Mouse (Mus musculus): Measurements from ENCODE around the gene Kcnn4. TPM values are rescaled to one million over a fixed set of nuclear protein-coding genes. Genes with fewer than 3 reads are reported as not detected.
A peak's percentile ranks its signal among the peaks of the same experiment; 100 is the strongest.

The Kcnn4 gene
- polyA plus RNA-seq, 1 experiment from 2014 or later: 127 TPM

DNA sequence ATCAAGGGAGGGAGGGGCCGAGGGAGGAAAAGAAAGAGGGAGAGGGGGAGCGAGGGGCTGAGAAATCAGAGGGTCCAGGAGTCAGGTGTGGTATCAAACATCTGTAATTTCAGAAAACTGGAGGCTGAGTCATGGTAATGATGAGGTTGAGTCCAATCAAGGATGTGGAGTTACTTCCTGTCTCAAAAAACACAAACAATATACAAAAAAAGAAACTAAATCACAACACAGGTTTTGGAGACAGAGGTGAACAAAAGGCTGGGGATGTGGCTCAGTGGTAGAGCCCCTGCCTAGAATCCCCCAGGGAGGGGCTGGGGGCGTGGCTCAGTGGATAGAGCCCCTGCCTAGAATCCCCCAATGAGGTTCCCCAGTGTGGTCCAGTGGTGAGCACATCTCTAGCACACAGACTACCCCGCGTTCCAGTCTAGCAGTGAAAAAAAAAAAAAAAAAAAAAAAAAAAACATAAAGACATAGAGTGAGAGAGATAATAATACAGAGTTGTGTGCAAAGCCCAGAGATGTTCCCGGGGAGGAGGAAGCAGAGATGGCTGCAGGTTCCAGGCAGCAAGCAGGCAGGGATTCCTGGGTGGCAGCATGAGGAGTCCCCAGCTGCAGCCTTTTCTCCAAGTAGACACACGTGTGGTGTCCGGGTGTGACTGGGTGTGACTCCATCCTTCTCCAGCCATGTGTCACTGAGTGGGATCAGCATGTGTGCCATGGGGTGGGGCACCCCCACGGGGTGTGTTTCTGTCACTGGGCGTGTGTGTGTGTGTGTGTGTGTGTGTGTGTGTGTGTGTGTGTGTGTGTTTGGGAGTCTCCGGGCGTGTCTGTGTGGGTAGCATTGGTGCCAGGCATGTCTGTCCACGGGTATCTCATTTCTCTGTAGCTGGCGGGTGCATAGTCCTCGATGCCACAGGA, 3.1 kb upstream of the Kcnn4 start:
- ATAC-seq (ENCODE audit: insufficient read depth): peak; percentile 11; the same call in 1 of the 2 replicates

DNA sequence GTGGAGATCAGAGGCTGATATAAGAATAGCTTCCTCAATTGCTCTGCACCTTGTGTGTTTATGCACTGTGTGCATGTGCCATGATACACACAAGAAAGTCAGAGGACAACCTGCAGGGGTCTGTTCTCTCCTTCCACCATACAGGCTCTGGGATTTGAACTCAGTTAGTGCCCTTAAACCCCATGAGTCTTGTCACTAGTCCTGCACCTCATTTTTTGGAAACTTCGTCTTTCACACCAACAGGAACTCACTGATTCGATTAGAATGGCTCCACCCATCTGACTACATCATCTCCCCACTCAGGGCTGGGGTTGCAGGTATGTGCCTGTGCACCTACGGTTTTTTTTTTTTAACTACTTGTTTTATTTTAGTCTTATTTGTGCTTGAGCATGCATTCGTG, 1.8 kb upstream of the Kcnn4 start:
- 48% methylated on average over 4 of the region's 4 CpGs for whole genome bisulfite sequencing (ENCODE audit: insufficient replicate concordance)
- no peak for ATAC-seq (ENCODE audit: insufficient read depth)
- Histone ChIP-seq H3K27ac (replicated peaks) (peak overlapping the region; percentile 98), H3K9me3 (replicated peaks) (no peaks in the 10 kb centered on the region), H3K4me2 (0 out of 2 replicates have a peak overlapping the region, but pooled peaks have one; percentile 92), H3K27me3 (peaks cover 4% of the 10 kb centered on the region; the same call in 1 of the 2 replicates), H3K4me1 (replicated peaks) (peaks cover 79% of the 10 kb centered on the region), H3K4me3 (replicated peaks) (no peak overlapping the region), H3K36me3 (replicated peaks) (peaks cover 1% of the 10 kb centered on the region), H3K9ac (no peak overlapping the region)

More for the DNA sequence above, 3.1 kb upstream of the Kcnn4 start:
- Histone ChIP-seq H3K4me2 (peak overlapping the region; percentile 42), H3K9ac (peak overlapping the region; percentile 21; the same call in 1 of the 2 replicates), H3K27ac (replicated peaks) (peak overlapping the region; percentile 98), H3K9me3 (replicated peaks) (no peaks in the 10 kb centered on the region), H3K36me3 (replicated peaks) (no peaks in the 10 kb centered on the region), H3K4me1 (replicated peaks) (peaks cover 69% of the 10 kb centered on the region), H3K4me3 (replicated peaks) (no peak overlapping the region), H3K27me3 (peaks cover 10% of the 10 kb centered on the region; the same call in 1 of the 2 replicates)
- WGBS (ENCODE audit: insufficient replicate concordance): 62% methylated on average over 15 of the region's 15 CpGs

GRCm38 (mm10) chr7:24368946-24369345, 1.1 kb upstream of the Kcnn4 start:
- Histone ChIP-seq H3K4me2 (peak overlapping the region; percentile 92), H3K9ac (peak overlapping the region; percentile 100), H3K9me3 (replicated peaks) (no peaks in the 10 kb centered on the region), H3K4me3 (replicated peaks) (no peak overlapping the region; the same call in 1 of the 2 replicates), H3K27ac (replicated peaks) (peak overlapping the region; percentile 98), H3K4me1 (replicated peaks) (peaks cover 80% of the 10 kb centered on the region), H3K27me3 (0 out of 2 replicates have a peak, but pooled peaks cover 4% of the 10 kb centered on the region), H3K36me3 (replicated peaks) (peaks cover 8% of the 10 kb centered on the region)
- WGBS (ENCODE audit: insufficient replicate concordance): 80% methylated on average over 7 of the region's 7 CpGs
- ATAC-seq (ENCODE audit: insufficient read depth): no peak

DNA sequence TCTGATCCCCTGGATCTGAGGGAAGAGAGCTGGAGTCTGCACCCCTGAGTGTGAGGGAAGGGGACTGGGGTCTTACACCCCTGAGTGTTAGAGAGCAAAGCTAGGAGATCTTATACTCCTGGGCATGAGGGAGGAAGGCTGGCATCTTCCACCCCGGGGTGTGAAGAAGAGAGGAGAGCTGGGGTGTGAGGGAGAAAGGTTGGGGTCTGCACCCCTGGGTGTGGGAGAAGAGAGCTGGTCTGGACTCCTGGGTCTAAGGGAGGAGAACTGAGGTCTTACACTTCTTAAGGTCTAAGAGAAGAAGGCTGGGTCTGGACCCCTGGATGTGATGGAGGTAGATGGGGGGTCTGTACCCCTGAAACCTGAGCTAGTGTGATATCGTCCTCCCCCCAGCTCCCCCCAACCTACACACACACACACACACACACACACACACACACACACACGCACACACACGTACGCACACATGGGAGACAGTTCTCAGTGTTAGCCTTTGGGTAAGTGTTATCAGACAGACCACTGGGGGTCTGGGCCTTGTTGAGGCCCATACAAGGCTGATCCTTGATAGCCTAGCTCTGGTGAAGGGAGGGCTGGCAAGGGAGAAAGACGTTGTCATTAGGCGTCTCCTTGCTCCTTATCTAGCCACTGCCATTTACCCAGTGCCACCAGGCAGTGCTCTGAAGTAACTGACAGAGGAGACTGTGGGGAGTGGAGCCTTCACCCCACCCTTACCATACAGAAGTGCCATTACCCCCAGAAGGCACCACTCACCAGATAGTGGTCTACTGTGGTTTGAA, 1.1 kb downstream of the Kcnn4 start:
- H3K9me3 ChIP-seq (replicated peaks): no peaks in the 10 kb centered on the region
- peak overlapping the region; percentile 100 for H3K9ac ChIP-seq
- peak overlapping the region; percentile 92 for H3K4me2 ChIP-seq
- peaks cover 81% of the 10 kb centered on the region for H3K4me1 ChIP-seq (replicated peaks)
- H3K4me3 ChIP-seq (replicated peaks): peak overlapping the region; percentile 86
- H3K27ac ChIP-seq (replicated peaks): peak overlapping the region; percentile 98
- peaks cover 30% of the 10 kb centered on the region for H3K36me3 ChIP-seq (replicated peaks)
- no peaks in the 10 kb centered on the region for H3K27me3 ChIP-seq
- WGBS (ENCODE audit: insufficient replicate concordance): 18% methylated on average over 7 of the region's 7 CpGs
- ATAC-seq (ENCODE audit: insufficient read depth): peak; percentile 83

DNA sequence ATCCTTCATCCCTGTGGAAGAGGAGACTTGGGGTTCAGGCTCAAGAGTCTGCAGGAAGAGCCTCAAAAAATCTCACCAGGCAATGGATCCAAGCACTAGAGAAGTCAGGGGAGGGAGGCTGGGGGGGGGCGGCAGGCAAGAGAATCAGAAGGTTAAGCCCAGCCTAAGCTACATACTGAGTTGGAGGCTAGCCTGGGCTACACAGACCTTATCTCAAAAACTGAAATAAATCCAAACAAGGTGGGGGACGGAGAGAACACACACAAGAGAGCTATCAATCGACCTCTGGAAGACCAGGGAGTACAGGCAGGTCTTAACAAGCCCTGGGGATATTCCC, 1.7 kb downstream of the Kcnn4 start:
- WGBS (ENCODE audit: insufficient replicate concordance): 8% methylated on average over 3 of the region's 3 CpGs
- peak overlapping the region; percentile 98 for H3K27ac ChIP-seq (replicated peaks)

GRCm38 (mm10) chr7:24372300-24372699, 2.2 kb downstream of the Kcnn4 start:
- peak; percentile 20 for ATAC-seq (ENCODE audit: insufficient read depth)
- Histone ChIP-seq H3K9ac (peak overlapping the region; percentile 100), H3K4me1 (replicated peaks) (peaks cover 81% of the 10 kb centered on the region), H3K9me3 (replicated peaks) (no peaks in the 10 kb centered on the region), H3K4me2 (peak overlapping the region; percentile 92), H3K27ac (replicated peaks) (peak overlapping the region; percentile 98), H3K4me3 (replicated peaks) (peak overlapping the region; percentile 86), H3K36me3 (replicated peaks) (peaks cover 37% of the 10 kb centered on the region), H3K27me3 (no peaks in the 10 kb centered on the region)
- WGBS (ENCODE audit: insufficient replicate concordance): 11% methylated on average over 9 of the region's 11 CpGs

More for the DNA sequence above, 1.7 kb downstream of the Kcnn4 start:
- Histone ChIP-seq H3K4me1 (replicated peaks) (peaks cover 81% of the 10 kb centered on the region), H3K36me3 (replicated peaks) (peaks cover 36% of the 10 kb centered on the region), H3K4me2 (peak overlapping the region; percentile 92), H3K9me3 (replicated peaks) (no peaks in the 10 kb centered on the region), H3K27me3 (no peaks in the 10 kb centered on the region), H3K9ac (peak overlapping the region; percentile 100), H3K4me3 (replicated peaks) (peak overlapping the region; percentile 86)
- ATAC-seq (ENCODE audit: insufficient read depth): no peak

GRCm38 (mm10) chr7:24372786-24373185, 2.7 kb downstream of the Kcnn4 start:
- peak overlapping the region; percentile 100 for H3K9ac ChIP-seq
- H3K27me3 ChIP-seq: no peaks in the 10 kb centered on the region
- peak overlapping the region; percentile 86 for H3K4me3 ChIP-seq (replicated peaks)
- peaks cover 80% of the 10 kb centered on the region for H3K4me1 ChIP-seq (replicated peaks)
- ATAC-seq (ENCODE audit: insufficient read depth): no peak
- H3K36me3 ChIP-seq (replicated peaks): peaks cover 42% of the 10 kb centered on the region
- H3K27ac ChIP-seq (replicated peaks): peak overlapping the region; percentile 98
- H3K4me2 ChIP-seq: peak overlapping the region; percentile 92
- no peaks in the 10 kb centered on the region for H3K9me3 ChIP-seq (replicated peaks)
- 18% methylated on average over 4 of the region's 4 CpGs for WGBS (ENCODE audit: insufficient replicate concordance)

GRCm38 (mm10) chr7:24373538-24374379, 3.7 kb downstream of the Kcnn4 start:
- peak overlapping the region; percentile 100 for H3K9ac ChIP-seq

DNA sequence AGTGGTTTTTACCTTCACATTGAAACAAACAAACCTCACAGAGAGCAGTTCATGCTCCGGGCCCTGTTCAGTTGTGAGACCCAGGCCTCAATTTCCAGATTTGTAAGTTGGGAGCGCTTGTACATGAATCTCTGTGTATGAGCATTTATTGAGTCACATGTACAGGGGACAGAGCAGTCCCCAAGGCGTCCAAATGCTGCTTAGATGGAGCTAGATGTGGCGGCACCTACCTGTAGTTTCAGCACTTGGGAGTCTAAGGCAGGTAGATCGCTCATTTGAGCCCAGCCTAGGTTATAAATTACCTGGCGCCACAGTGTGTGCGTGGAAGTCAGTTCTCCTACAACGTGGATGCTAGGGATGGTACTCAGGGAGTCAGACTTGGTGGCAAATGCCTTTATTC, 6.4 kb downstream of the Kcnn4 start:
- Histone ChIP-seq H3K27ac (replicated peaks) (peak overlapping the region; percentile 98), H3K36me3 (replicated peaks) (peaks cover 79% of the 10 kb centered on the region), H3K9ac (peak overlapping the region; percentile 59), H3K4me1 (replicated peaks) (peaks cover 91% of the 10 kb centered on the region), H3K4me2 (peak overlapping the region; percentile 92), H3K27me3 (no peaks in the 10 kb centered on the region), H3K4me3 (replicated peaks) (peak overlapping the region; percentile 62), H3K9me3 (replicated peaks) (no peaks in the 10 kb centered on the region)
- peak; percentile 1; the same call in 1 of the 2 replicates for ATAC-seq (ENCODE audit: insufficient read depth)
- WGBS (ENCODE audit: insufficient replicate concordance): 59% methylated on average over 8 of the region's 8 CpGs

More at GRCm38 (mm10) chr7:24373538-24374379, 3.7 kb downstream of the Kcnn4 start:
- 13% methylated on average over 20 of the region's 20 CpGs for WGBS (ENCODE audit: insufficient replicate concordance)
- Histone ChIP-seq H3K9me3 (replicated peaks) (no peaks in the 10 kb centered on the region), H3K4me2 (peak overlapping the region; percentile 92), H3K27me3 (no peaks in the 10 kb centered on the region), H3K27ac (replicated peaks) (peak overlapping the region; percentile 98), H3K4me3 (replicated peaks) (peak overlapping the region; percentile 86), H3K4me1 (replicated peaks) (peaks cover 80% of the 10 kb centered on the region), H3K36me3 (replicated peaks) (peaks cover 52% of the 10 kb centered on the region)
- ATAC-seq (ENCODE audit: insufficient read depth): no peak

Data from liver, embryonic 15.5 days (tissue).